Mouse (Mus musculus) CH12.LX (cell line): ENCODE results near the gene Slfn8.

Source experiments
- CTCF ChIP-seq, 2 experiments: IDR thresholded peaks in 1 of 2; conservative IDR thresholded peaks in 1 of 2; 2 replicates each; pipeline ENCODE4 v1.5.1; 2011 to 2012; ENCODE audit warnings: low read depth in 2 of 2, low read length in 2 of 2, improper control_type of control experiment in 1 of 2, inconsistent platforms in 1 of 2, mild to moderate bottlenecking in 1 of 2, moderate library complexity in 1 of 2
- GABPA ChIP-seq: IDR thresholded peaks from 2 replicates; pipeline ENCODE4 v1.6.1; 2012; ENCODE audit warnings: low read depth, low read length, improper control_type of control experiment, inconsistent platforms; ENCODE audit not compliant: insufficient replicate concordance
- MAFK ChIP-seq: IDR thresholded peaks from 2 replicates; pipeline ENCODE4 v1.6.1; 2011; ENCODE audit warnings: low read length, improper control_type of control experiment; ENCODE audit not compliant: insufficient replicate concordance
- POLR2A ChIP-seq: IDR thresholded peaks from 2 replicates; pipeline ENCODE4 v1.6.1; 2011; ENCODE audit warnings: low read depth, mild to moderate bottlenecking, improper control_type of control experiment, low read length
- POLR2AphosphoS2 ChIP-seq: IDR thresholded peaks from 2 replicates; pipeline ENCODE4 v1.6.1; 2011; ENCODE audit warnings: low read depth, low read length, improper control_type of control experiment
- ZKSCAN1 ChIP-seq: IDR thresholded peaks from 2 replicates; pipeline ENCODE4 v1.6.1; 2012; ENCODE audit warnings: low read depth, inconsistent platforms, low read length, improper control_type of control experiment, borderline replicate concordance
- ZNF384 ChIP-seq: IDR thresholded peaks from 2 replicates; pipeline ENCODE4 v1.6.1; 2012; ENCODE audit warnings: low read depth, low read length, improper control_type of control experiment, inconsistent platforms

GRCm38 (mm10) chr11:82959613-82960012 is 61.0 kb downstream of the Slfn8 start:
- no peak for TF ChIP-seq ZKSCAN1
- peak; percentile 78 to 83; a peak in 3 of 4 replicates for TF ChIP-seq CTCF (conservative IDR thresholded peaks at IDR 0.05 in 1 of 2, IDR thresholded peaks at IDR 0.05 in 1 of 2; ENCODE audit: low read depth in 2 of 2, low read length in 2 of 2)
- TF ChIP-seq POLR2A: no peak
- TF ChIP-seq GABPA: no peak
- no peak for TF ChIP-seq POLR2AphosphoS2
- TF ChIP-seq MAFK: no peak
- no peak for TF ChIP-seq ZNF384
